Mouse (Mus musculus): ENCODE results near the gene Mybpc1. TPM values are rescaled to one million over a fixed set of nuclear protein-coding genes. Genes with fewer than 3 reads are reported as not detected.

The Mybpc1 gene
- polyA plus RNA-seq, 1 experiment from 2014 or later, result 0.09 TPM

GRCm38 (mm10) chr10:88622624-88623023 is 17.7 kb upstream of the Mybpc1 start:
- Histone ChIP-seq H3K27me3 (ENCODE audit: insufficient read depth, low read length) (no peaks in the 10 kb centered on the region), H3K9me3 (ENCODE audit: low read depth, low read length) (no peaks in the 10 kb centered on the region), H3K4me1 (ENCODE audit: insufficient read depth) (no peaks in the 10 kb centered on the region), H3K27ac (ENCODE audit: low read depth) (no peak overlapping the region), H3K36me3 (ENCODE audit: insufficient read depth) (no peaks in the 10 kb centered on the region), H3K4me2 (no peak overlapping the region), H3K9ac (no peak overlapping the region), H3K4me3 (ENCODE audit: low read depth, low read length) (no peak overlapping the region)
- ATAC-seq (ENCODE audit: insufficient read depth), result peak; percentile 75; the same call in 1 of the 2 replicates
- WGBS, result 56% methylated on average over 16 of the region's 16 CpGs
- no peak for TF ChIP-seq CTCF (IDR thresholded peaks at IDR 0.05; ENCODE audit: low read depth)
- DNase-seq, result peak; percentile 27

- H3K27ac ChIP-seq (ENCODE audit: low read depth), result no peak overlapping the region
- no peak overlapping the region for H3K4me2 ChIP-seq
- H3K4me1 ChIP-seq (ENCODE audit: insufficient read depth), result no peaks in the 10 kb centered on the region
- TF ChIP-seq CTCF (IDR thresholded peaks at IDR 0.05; ENCODE audit: low read depth), result 0 out of 2 replicates have a peak, but pooled peaks have one; percentile 8
- 90% methylated on average over 3 of the region's 3 CpGs for WGBS
- H3K9ac ChIP-seq, result no peak overlapping the region
- ATAC-seq (ENCODE audit: insufficient read depth) (no peak), DNase-seq (no peak)
- H3K36me3 ChIP-seq (ENCODE audit: insufficient read depth), result no peaks in the 10 kb centered on the region
- no peak overlapping the region for H3K4me3 ChIP-seq (ENCODE audit: low read depth, low read length)
- H3K27me3 ChIP-seq (ENCODE audit: insufficient read depth, low read length), result no peaks in the 10 kb centered on the region
- H3K9me3 ChIP-seq (ENCODE audit: low read depth, low read length), result no peaks in the 10 kb centered on the region
Observed at GRCm38 (mm10) chr10:88620809-88621208, 15.9 kb upstream of the Mybpc1 start.

DNA sequence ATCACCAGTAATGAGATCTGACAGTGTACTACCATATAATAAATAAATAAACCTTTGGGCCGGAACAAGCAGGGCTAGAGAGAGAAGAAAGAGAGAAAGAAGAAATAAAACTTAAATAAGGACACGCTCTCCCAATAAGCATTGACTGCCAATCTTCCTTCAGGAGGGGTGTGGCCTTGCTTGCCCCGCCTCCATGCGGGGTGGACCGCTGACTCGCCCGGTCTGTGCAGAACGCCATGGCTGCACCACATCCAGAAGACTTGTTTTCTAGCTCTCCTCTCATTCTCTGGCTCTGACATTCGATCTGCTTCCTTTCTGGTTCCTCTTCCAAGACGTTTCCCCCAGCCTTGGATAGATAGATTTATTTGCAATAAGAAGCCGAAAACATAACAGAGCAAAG is 8.1 kb upstream of the Mybpc1 start:
- Histone ChIP-seq H3K9me3 (ENCODE audit: low read depth, low read length) (no peaks in the 10 kb centered on the region), H3K4me2 (no peak overlapping the region), H3K4me1 (ENCODE audit: insufficient read depth) (no peaks in the 10 kb centered on the region), H3K9ac (no peak overlapping the region), H3K27me3 (ENCODE audit: insufficient read depth, low read length) (no peaks in the 10 kb centered on the region), H3K36me3 (ENCODE audit: insufficient read depth) (no peaks in the 10 kb centered on the region), H3K27ac (ENCODE audit: low read depth) (no peak overlapping the region), H3K4me3 (ENCODE audit: low read depth, low read length) (no peak overlapping the region)
- no peak for ATAC-seq (ENCODE audit: insufficient read depth)
- 76% methylated on average over 11 of the region's 11 CpGs for WGBS
- no peak for DNase-seq
- TF ChIP-seq CTCF (IDR thresholded peaks at IDR 0.05; ENCODE audit: low read depth), result no peak

DNA sequence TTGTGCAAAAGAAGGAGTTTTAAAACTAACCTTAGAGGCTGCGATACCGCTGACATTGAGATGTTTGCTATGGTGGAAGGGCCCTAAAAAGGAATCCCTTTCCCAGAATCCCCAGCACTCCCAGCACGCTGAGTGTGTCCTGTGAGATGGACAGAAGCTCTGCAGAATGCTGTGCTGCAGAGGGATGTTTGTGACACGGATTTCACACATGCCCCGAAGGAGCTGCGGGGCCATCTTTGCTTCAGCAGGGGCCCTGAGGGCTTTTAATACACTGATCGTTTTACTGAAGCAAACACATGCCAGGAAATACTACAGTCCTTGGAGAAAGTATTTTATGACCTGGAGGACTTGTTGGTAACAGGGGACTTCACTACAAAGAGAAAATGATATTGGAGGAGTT is 1.7 kb upstream of the Mybpc1 start:
- Histone ChIP-seq H3K4me1 (ENCODE audit: insufficient read depth) (no peaks in the 10 kb centered on the region), H3K27ac (ENCODE audit: low read depth) (no peak overlapping the region), H3K9ac (no peak overlapping the region), H3K27me3 (ENCODE audit: insufficient read depth, low read length) (no peaks in the 10 kb centered on the region), H3K4me3 (ENCODE audit: low read depth, low read length) (no peak overlapping the region), H3K9me3 (ENCODE audit: low read depth, low read length) (no peaks in the 10 kb centered on the region), H3K36me3 (ENCODE audit: insufficient read depth) (no peaks in the 10 kb centered on the region), H3K4me2 (no peak overlapping the region)
- WGBS, result 73% methylated on average over 7 of the region's 7 CpGs
- DNase-seq (no peak), ATAC-seq (ENCODE audit: insufficient read depth) (no peak)
- no peak for TF ChIP-seq CTCF (IDR thresholded peaks at IDR 0.05; ENCODE audit: low read depth)

GRCm38 (mm10) chr10:88606065-88606464 is 1.1 kb upstream of the Mybpc1 start:
- ATAC-seq (ENCODE audit: insufficient read depth) (no peak), DNase-seq (no peak)
- Histone ChIP-seq H3K9me3 (ENCODE audit: low read depth, low read length) (no peaks in the 10 kb centered on the region), H3K4me2 (no peak overlapping the region), H3K4me3 (ENCODE audit: low read depth, low read length) (no peak overlapping the region), H3K27me3 (ENCODE audit: insufficient read depth, low read length) (no peaks in the 10 kb centered on the region), H3K27ac (ENCODE audit: low read depth) (no peak overlapping the region), H3K9ac (no peak overlapping the region), H3K36me3 (ENCODE audit: insufficient read depth) (no peaks in the 10 kb centered on the region), H3K4me1 (ENCODE audit: insufficient read depth) (no peaks in the 10 kb centered on the region)
- no peak for TF ChIP-seq CTCF (IDR thresholded peaks at IDR 0.05; ENCODE audit: low read depth)
- WGBS, result 80% methylated on average over 8 of the region's 8 CpGs

DNA sequence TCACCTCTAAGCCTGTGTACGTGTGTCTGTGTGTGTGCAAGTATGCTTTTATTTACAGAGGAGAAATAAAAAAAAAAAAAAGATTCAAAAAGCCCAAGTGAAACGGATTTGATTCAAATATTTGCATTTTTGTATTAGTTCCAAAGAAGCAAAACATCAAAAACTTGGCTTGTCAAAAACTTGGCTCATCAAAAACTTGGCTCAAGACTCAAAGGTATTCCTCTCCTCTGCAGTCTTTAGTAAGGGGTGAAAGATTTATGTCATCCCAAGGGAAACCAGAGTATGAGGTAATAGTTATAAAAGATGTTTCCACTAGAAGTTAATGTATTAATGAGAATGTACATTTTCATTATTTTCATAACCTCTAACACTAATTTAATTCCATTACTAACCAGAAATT is 1.2 kb downstream of the Mybpc1 start:
- H3K27me3 ChIP-seq (ENCODE audit: insufficient read depth, low read length), result no peaks in the 10 kb centered on the region
- no peak overlapping the region for H3K27ac ChIP-seq (ENCODE audit: low read depth)
- WGBS, result 26% methylated on average over 2 of the region's 2 CpGs
- no peaks in the 10 kb centered on the region for H3K9me3 ChIP-seq (ENCODE audit: low read depth, low read length)
- no peaks in the 10 kb centered on the region for H3K36me3 ChIP-seq (ENCODE audit: insufficient read depth)
- ATAC-seq (ENCODE audit: insufficient read depth), result no peak
- no peak overlapping the region for H3K4me2 ChIP-seq
- no peaks in the 10 kb centered on the region for H3K4me1 ChIP-seq (ENCODE audit: insufficient read depth)
- no peak overlapping the region for H3K4me3 ChIP-seq (ENCODE audit: low read depth, low read length)
- H3K9ac ChIP-seq, result no peak overlapping the region
- no peak for TF ChIP-seq CTCF (IDR thresholded peaks at IDR 0.05; ENCODE audit: low read depth)
- DNase-seq, result peak; percentile 39

DNA sequence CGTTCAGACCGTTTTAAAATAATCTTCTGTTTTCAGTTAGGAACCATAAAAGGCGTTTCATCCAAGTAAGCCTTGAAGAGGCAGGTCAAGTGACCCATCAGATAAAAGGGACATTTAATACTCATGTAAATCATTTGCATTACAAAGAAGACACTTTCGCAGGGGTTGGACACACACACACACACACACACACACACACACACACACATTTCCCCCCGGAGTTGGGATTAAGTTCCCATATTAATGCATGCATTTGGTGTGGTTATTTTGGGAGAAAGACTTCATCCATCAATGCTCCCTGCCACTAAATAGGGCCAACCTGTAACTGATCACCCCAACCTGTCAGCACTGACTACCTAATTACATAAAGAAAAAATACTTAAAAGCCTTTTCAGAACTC is 1.7 kb downstream of the Mybpc1 start:
- no peak for TF ChIP-seq CTCF (IDR thresholded peaks at IDR 0.05; ENCODE audit: low read depth)
- H3K9me3 ChIP-seq (ENCODE audit: low read depth, low read length), result no peaks in the 10 kb centered on the region
- H3K9ac ChIP-seq, result no peak overlapping the region
- H3K27me3 ChIP-seq (ENCODE audit: insufficient read depth, low read length), result no peaks in the 10 kb centered on the region
- no peak overlapping the region for H3K27ac ChIP-seq (ENCODE audit: low read depth)
- 29% methylated on average over 5 of the region's 5 CpGs for WGBS
- H3K36me3 ChIP-seq (ENCODE audit: insufficient read depth), result no peaks in the 10 kb centered on the region
- ATAC-seq (ENCODE audit: insufficient read depth), result no peak
- no peak overlapping the region for H3K4me3 ChIP-seq (ENCODE audit: low read depth, low read length)
- no peak for DNase-seq
- H3K4me1 ChIP-seq (ENCODE audit: insufficient read depth), result no peaks in the 10 kb centered on the region
- no peak overlapping the region for H3K4me2 ChIP-seq

DNA sequence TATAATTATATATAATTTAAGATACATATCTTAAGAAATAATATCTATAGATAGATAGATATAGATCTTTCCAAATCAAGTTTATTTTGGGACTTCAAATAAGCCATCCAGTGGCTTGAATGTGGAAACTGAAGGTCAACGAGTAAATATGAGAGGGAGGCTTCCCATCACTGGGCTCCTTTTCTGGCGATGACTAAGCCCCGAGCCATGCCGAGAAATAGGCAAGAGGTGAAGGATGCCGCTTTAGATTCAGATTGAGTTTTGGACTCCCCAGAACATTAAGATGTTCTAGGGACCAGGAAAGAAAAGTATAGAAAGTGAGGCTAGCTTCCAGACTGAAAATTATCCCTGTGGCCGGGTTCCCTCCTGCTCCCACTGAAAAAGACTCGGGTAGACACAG is 4.4 kb downstream of the Mybpc1 start:
- DNase-seq (no peak), ATAC-seq (ENCODE audit: insufficient read depth) (no peak)
- 85% methylated on average over 7 of the region's 7 CpGs for WGBS
- no peak overlapping the region for H3K4me2 ChIP-seq
- no peaks in the 10 kb centered on the region for H3K36me3 ChIP-seq (ENCODE audit: insufficient read depth)
- no peak overlapping the region for H3K9ac ChIP-seq
- no peaks in the 10 kb centered on the region for H3K4me1 ChIP-seq (ENCODE audit: insufficient read depth)
- no peaks in the 10 kb centered on the region for H3K9me3 ChIP-seq (ENCODE audit: low read depth, low read length)
- H3K4me3 ChIP-seq (ENCODE audit: low read depth, low read length), result no peak overlapping the region
- no peak for TF ChIP-seq CTCF (IDR thresholded peaks at IDR 0.05; ENCODE audit: low read depth)
- no peaks in the 10 kb centered on the region for H3K27me3 ChIP-seq (ENCODE audit: insufficient read depth, low read length)
- no peak overlapping the region for H3K27ac ChIP-seq (ENCODE audit: low read depth)

Data from lung, embryonic 14.5 days (tissue).